Mouse (Mus musculus): ENCODE results near the gene Bloc1s3. TPM values are rescaled to one million over a fixed set of nuclear protein-coding genes. Genes with fewer than 3 reads are reported as not detected.

Bloc1s3 gene
- polyA plus RNA-seq, 1 experiment from 2014 or later = 3.0 TPM

GRCm38 (mm10) chr7:19460500-19460899 is 47.7 kb downstream of the Bloc1s3 start:
- DNase-seq (ENCODE audit: low spot score) (no peak), ATAC-seq (replicated peaks; ENCODE audit: low FRiP score, low read depth) (no peak)
- Histone ChIP-seq H3K9ac (ENCODE audit: low read depth, low read length) (no peak overlapping the region), H3K4me2 (ENCODE audit: low read length) (no peak overlapping the region), H3K27me3 (ENCODE audit: insufficient read depth, low read length) (no peaks in the 10 kb centered on the region), H3K4me1 (replicated peaks; ENCODE audit: insufficient read depth, low read length) (peaks cover 10% of the 10 kb centered on the region; the same call in 1 of the 2 replicates), H3K9me3 (replicated peaks; ENCODE audit: low read length) (no peaks in the 10 kb centered on the region), H3K27ac (no peak overlapping the region), H3K4me3 (replicated peaks; ENCODE audit: low read depth, low read length) (no peak overlapping the region), H3K36me3 (ENCODE audit: insufficient read depth, low read length) (no peaks in the 10 kb centered on the region)
- TF ChIP-seq CTCF (IDR thresholded peaks at IDR 0.05; ENCODE audit: low read depth) = no peak
- WGBS = 83% methylated on average over 1 of the region's 1 CpGs

GRCm38 (mm10) chr7:19459144-19459870 is 48.9 kb downstream of the Bloc1s3 start:
- H3K27me3 ChIP-seq (ENCODE audit: insufficient read depth, low read length) = no peaks in the 10 kb centered on the region
- H3K36me3 ChIP-seq (ENCODE audit: insufficient read depth, low read length) = 0 out of 2 replicates have a peak, but pooled peaks cover 3% of the 10 kb centered on the region
- no peak for TF ChIP-seq CTCF (IDR thresholded peaks at IDR 0.05; ENCODE audit: low read depth)
- peak overlapping the region; percentile 85; the same call in 1 of the 2 replicates for H3K27ac ChIP-seq
- peak overlapping the region; percentile 95 for H3K4me2 ChIP-seq (ENCODE audit: low read length)
- ATAC-seq (replicated peaks; ENCODE audit: low FRiP score, low read depth) = no peak
- H3K4me3 ChIP-seq (replicated peaks; ENCODE audit: low read depth, low read length) = peak overlapping the region; percentile 83
- H3K9me3 ChIP-seq (replicated peaks; ENCODE audit: low read length) = no peaks in the 10 kb centered on the region
- peaks cover 10% of the 10 kb centered on the region; the same call in 1 of the 2 replicates for H3K4me1 ChIP-seq (replicated peaks; ENCODE audit: insufficient read depth, low read length)
- WGBS = 31% methylated on average over 6 of the region's 6 CpGs
- peak overlapping the region; percentile 89 for H3K9ac ChIP-seq (ENCODE audit: low read depth, low read length)
- no peak for DNase-seq (ENCODE audit: low spot score)

GRCm38 (mm10) chr7:19458591-19459111 is 49.5 kb downstream of the Bloc1s3 start, which contains the start of gene Mark4:
Mark4 (minus strand) TSS chr7:19458821.
- 0% methylated on average over 19 of the region's 42 CpGs for WGBS
- H3K4me3 ChIP-seq (replicated peaks; ENCODE audit: low read depth, low read length) = peak within 1 kb of the TSS; percentile 83
- peak within 1 kb of the TSS; percentile 95 for H3K4me2 ChIP-seq (ENCODE audit: low read length)
- H3K4me1 ChIP-seq (replicated peaks; ENCODE audit: insufficient read depth, low read length) = peaks cover 10% of the 10 kb centered on the region; the same call in 1 of the 2 replicates
- TF ChIP-seq CTCF (IDR thresholded peaks at IDR 0.05; ENCODE audit: low read depth) = no peak
- 0 out of 2 replicates have a peak, but pooled peaks cover 3% of the 10 kb centered on the region for H3K36me3 ChIP-seq (ENCODE audit: insufficient read depth, low read length)
- DNase-seq (ENCODE audit: low spot score) (peak; percentile 91), ATAC-seq (replicated peaks; ENCODE audit: low FRiP score, low read depth) (peak; percentile 82)
- no peaks in the 10 kb centered on the region for H3K27me3 ChIP-seq (ENCODE audit: insufficient read depth, low read length)
- peak within 1 kb of the TSS; percentile 85 for H3K27ac ChIP-seq
- H3K9ac ChIP-seq (ENCODE audit: low read depth, low read length) = peak within 1 kb of the TSS; percentile 89
- no peaks in the 10 kb centered on the region for H3K9me3 ChIP-seq (replicated peaks; ENCODE audit: low read length)

- Histone ChIP-seq H3K9ac (ENCODE audit: low read depth, low read length) (peak overlapping the region; percentile 89), H3K27ac (peak overlapping the region; percentile 85), H3K9me3 (replicated peaks; ENCODE audit: low read length) (no peaks in the 10 kb centered on the region), H3K4me3 (replicated peaks; ENCODE audit: low read depth, low read length) (peak overlapping the region; percentile 83), H3K4me1 (replicated peaks; ENCODE audit: insufficient read depth, low read length) (peaks cover 10% of the 10 kb centered on the region; the same call in 1 of the 2 replicates), H3K4me2 (ENCODE audit: low read length) (peak overlapping the region; percentile 95), H3K36me3 (ENCODE audit: insufficient read depth, low read length) (0 out of 2 replicates have a peak, but pooled peaks cover 3% of the 10 kb centered on the region), H3K27me3 (ENCODE audit: insufficient read depth, low read length) (no peaks in the 10 kb centered on the region)
- ATAC-seq (replicated peaks; ENCODE audit: low FRiP score, low read depth) (peak; percentile 72), DNase-seq (ENCODE audit: low spot score) (peak; percentile 91)
- TF ChIP-seq CTCF (IDR thresholded peaks at IDR 0.05; ENCODE audit: low read depth) = peak; percentile 58
- 0% methylated on average over 24 of the region's 31 CpGs for WGBS
Measured at GRCm38 (mm10) chr7:19458072-19458486, 50.1 kb downstream of the Bloc1s3 start.

- Histone ChIP-seq H3K36me3 (ENCODE audit: insufficient read depth, low read length) (0 out of 2 replicates have a peak, but pooled peaks cover 3% of the 10 kb centered on the region), H3K27ac (peak overlapping the region; percentile 85), H3K4me2 (ENCODE audit: low read length) (peak overlapping the region; percentile 95), H3K27me3 (ENCODE audit: insufficient read depth, low read length) (no peaks in the 10 kb centered on the region), H3K4me3 (replicated peaks; ENCODE audit: low read depth, low read length) (peak overlapping the region; percentile 83), H3K9me3 (replicated peaks; ENCODE audit: low read length) (no peaks in the 10 kb centered on the region), H3K9ac (ENCODE audit: low read depth, low read length) (peak overlapping the region; percentile 89), H3K4me1 (replicated peaks; ENCODE audit: insufficient read depth, low read length) (peaks cover 10% of the 10 kb centered on the region; the same call in 1 of the 2 replicates)
- DNase-seq (ENCODE audit: low spot score) = no peak
- ATAC-seq (replicated peaks; ENCODE audit: low FRiP score, low read depth) = peak; percentile 18; the same call in 1 of the 2 replicates
- 4% methylated on average over 14 of the region's 14 CpGs for WGBS
- TF ChIP-seq CTCF (IDR thresholded peaks at IDR 0.05; ENCODE audit: low read depth) = no peak
Measured at GRCm38 (mm10) chr7:19457414-19458071, 50.6 kb downstream of the Bloc1s3 start.

- no peak for ATAC-seq (replicated peaks; ENCODE audit: low FRiP score, low read depth)
- H3K4me2 ChIP-seq (ENCODE audit: low read length) = peak overlapping the region; percentile 95
- H3K4me1 ChIP-seq (replicated peaks; ENCODE audit: insufficient read depth, low read length) = peaks cover 10% of the 10 kb centered on the region; the same call in 1 of the 2 replicates
- DNase-seq (ENCODE audit: low spot score) = no peak
- 92% methylated on average over 7 of the region's 7 CpGs for whole genome bisulfite sequencing
- H3K27ac ChIP-seq = no peak overlapping the region
- TF ChIP-seq CTCF (IDR thresholded peaks at IDR 0.05; ENCODE audit: low read depth) = no peak
- 0 out of 2 replicates have a peak, but pooled peaks cover 3% of the 10 kb centered on the region for H3K36me3 ChIP-seq (ENCODE audit: insufficient read depth, low read length)
- H3K9me3 ChIP-seq (replicated peaks; ENCODE audit: low read length) = no peaks in the 10 kb centered on the region
- no peak overlapping the region for H3K4me3 ChIP-seq (replicated peaks; ENCODE audit: low read depth, low read length)
- no peaks in the 10 kb centered on the region for H3K27me3 ChIP-seq (ENCODE audit: insufficient read depth, low read length)
- no peak overlapping the region for H3K9ac ChIP-seq (ENCODE audit: low read depth, low read length)
Measured at GRCm38 (mm10) chr7:19456628-19457027, 51.5 kb downstream of the Bloc1s3 start.
